Mouse (Mus musculus): ENCODE measurements around the gene Elmo2. TPM values are rescaled to one million over a fixed set of nuclear protein-coding genes. Genes with fewer than 3 reads are reported as not detected.

Elmo2 gene
- polyA plus RNA-seq, 1 experiment from 2014 or later = 94.6 TPM

GRCm38 (mm10) chr2:165285034-165285433, 41.2 kb downstream of the Elmo2 start:
- Histone ChIP-seq H3K27ac (no peak overlapping the region), H3K4me1 (replicated peaks) (peaks cover 44% of the 10 kb centered on the region)

GRCm38 (mm10) chr2:165284377-165284776, 41.9 kb downstream of the Elmo2 start:
- H3K27me3 ChIP-seq (ENCODE audit: insufficient read depth, poor library complexity, severe bottlenecking) = no peaks in the 10 kb centered on the region
- peaks cover 50% of the 10 kb centered on the region for H3K4me1 ChIP-seq (replicated peaks)
- H3K9me3 ChIP-seq = no peaks in the 10 kb centered on the region
- DNase-seq (ENCODE audit: low spot score) = no peak
- H3K36me3 ChIP-seq = peaks cover 46% of the 10 kb centered on the region
- WGBS = 92% methylated on average over 7 of the region's 7 CpGs
- H3K4me3 ChIP-seq = no peak overlapping the region
- no peak overlapping the region for H3K27ac ChIP-seq

More at GRCm38 (mm10) chr2:165285034-165285433, 41.2 kb downstream of the Elmo2 start:
- 85% methylated on average over 3 of the region's 3 CpGs for WGBS
- H3K27me3 ChIP-seq (ENCODE audit: insufficient read depth, poor library complexity, severe bottlenecking) = no peaks in the 10 kb centered on the region
- H3K4me3 ChIP-seq = no peak overlapping the region
- H3K36me3 ChIP-seq = peaks cover 48% of the 10 kb centered on the region
- no peak for DNase-seq (ENCODE audit: low spot score)
- no peaks in the 10 kb centered on the region for H3K9me3 ChIP-seq

GRCm38 (mm10) chr2:165283644-165284043, 42.6 kb downstream of the Elmo2 start:
- Histone ChIP-seq H3K4me1 (replicated peaks) (peaks cover 52% of the 10 kb centered on the region), H3K9me3 (no peaks in the 10 kb centered on the region), H3K27me3 (ENCODE audit: insufficient read depth, poor library complexity, severe bottlenecking) (no peaks in the 10 kb centered on the region), H3K36me3 (peaks cover 51% of the 10 kb centered on the region), H3K4me3 (no peak overlapping the region), H3K27ac (no peak overlapping the region)
- 93% methylated on average over 3 of the region's 3 CpGs for WGBS
- DNase-seq (ENCODE audit: low spot score) = no peak

- 69% methylated on average over 6 of the region's 6 CpGs for WGBS
- DNase-seq (ENCODE audit: low spot score) = no peak
- Histone ChIP-seq H3K27me3 (ENCODE audit: insufficient read depth, poor library complexity, severe bottlenecking) (no peaks in the 10 kb centered on the region), H3K4me3 (no peak overlapping the region), H3K4me1 (replicated peaks) (peaks cover 42% of the 10 kb centered on the region), H3K9me3 (no peaks in the 10 kb centered on the region), H3K36me3 (peaks cover 67% of the 10 kb centered on the region), H3K27ac (no peak overlapping the region)
Observed at GRCm38 (mm10) chr2:165281779-165282311, 44.4 kb downstream of the Elmo2 start.

GRCm38 (mm10) chr2:165279351-165279750, 46.9 kb downstream of the Elmo2 start:
- WGBS = 63% methylated on average over 10 of the region's 10 CpGs
- peaks cover 53% of the 10 kb centered on the region for H3K4me1 ChIP-seq (replicated peaks)
- H3K9me3 ChIP-seq = no peaks in the 10 kb centered on the region
- DNase-seq (ENCODE audit: low spot score) = no peak
- no peak overlapping the region for H3K4me3 ChIP-seq
- H3K27ac ChIP-seq = no peak overlapping the region
- H3K36me3 ChIP-seq = peaks cover 72% of the 10 kb centered on the region
- no peaks in the 10 kb centered on the region for H3K27me3 ChIP-seq (ENCODE audit: insufficient read depth, poor library complexity, severe bottlenecking)

GRCm38 (mm10) chr2:165277188-165277740, 49.0 kb downstream of the Elmo2 start:
- H3K4me1 ChIP-seq (replicated peaks) = peaks cover 59% of the 10 kb centered on the region
- H3K9me3 ChIP-seq = no peaks in the 10 kb centered on the region
- 0 out of 2 replicates have a peak, but pooled peaks cover 5% of the 10 kb centered on the region for H3K27me3 ChIP-seq (ENCODE audit: insufficient read depth, poor library complexity, severe bottlenecking)
- peaks cover 56% of the 10 kb centered on the region for H3K36me3 ChIP-seq
- H3K27ac ChIP-seq = no peak overlapping the region; the same call in 1 of the 2 replicates
- 72% methylated on average over 5 of the region's 5 CpGs for WGBS
- no peak overlapping the region for H3K4me3 ChIP-seq
- no peak for DNase-seq (ENCODE audit: low spot score)

- H3K27me3 ChIP-seq (ENCODE audit: insufficient read depth, poor library complexity, severe bottlenecking) = 0 out of 2 replicates have a peak, but pooled peaks cover 18% of the 10 kb centered on the region
- peaks cover 67% of the 10 kb centered on the region for H3K4me1 ChIP-seq (replicated peaks)
- peaks cover 41% of the 10 kb centered on the region for H3K36me3 ChIP-seq
- 0 out of 2 replicates have a peak overlapping the region, but pooled peaks have one; percentile 23 for H3K27ac ChIP-seq
- DNase-seq (ENCODE audit: low spot score) = peak; percentile 73
- no peaks in the 10 kb centered on the region for H3K9me3 ChIP-seq
- 34% methylated on average over 8 of the region's 8 CpGs for WGBS
- H3K4me3 ChIP-seq = no peak overlapping the region
Observed at GRCm38 (mm10) chr2:165275824-165276223, 50.5 kb downstream of the Elmo2 start.

- WGBS = 53% methylated on average over 8 of the region's 8 CpGs
- DNase-seq (ENCODE audit: low spot score) = peak; percentile 32
- H3K36me3 ChIP-seq = peaks cover 35% of the 10 kb centered on the region
- H3K4me1 ChIP-seq (replicated peaks) = peaks cover 70% of the 10 kb centered on the region
- H3K27me3 ChIP-seq (ENCODE audit: insufficient read depth, poor library complexity, severe bottlenecking) = 0 out of 2 replicates have a peak, but pooled peaks cover 23% of the 10 kb centered on the region
- H3K27ac ChIP-seq = peak overlapping the region; percentile 62
- H3K4me3 ChIP-seq = no peak overlapping the region
- no peaks in the 10 kb centered on the region for H3K9me3 ChIP-seq
Observed at GRCm38 (mm10) chr2:165275124-165275640, 51.1 kb downstream of the Elmo2 start.

GRCm38 (mm10) chr2:165273589-165273988, 52.7 kb downstream of the Elmo2 start:
- H3K36me3 ChIP-seq = peaks cover 21% of the 10 kb centered on the region
- peaks cover 62% of the 10 kb centered on the region for H3K4me1 ChIP-seq (replicated peaks)
- DNase-seq (ENCODE audit: low spot score) = no peak
- no peak overlapping the region for H3K4me3 ChIP-seq
- 51% methylated on average over 4 of the region's 4 CpGs for WGBS
- H3K9me3 ChIP-seq = no peaks in the 10 kb centered on the region
- peak overlapping the region; percentile 35; the same call in 1 of the 2 replicates for H3K27ac ChIP-seq
- H3K27me3 ChIP-seq (ENCODE audit: insufficient read depth, poor library complexity, severe bottlenecking) = peaks cover 32% of the 10 kb centered on the region; the same call in 1 of the 2 replicates

- peaks cover under 1% of the 10 kb centered on the region; the same call in 1 of the 2 replicates for H3K36me3 ChIP-seq
- H3K4me3 ChIP-seq = no peak overlapping the region
- no peak for DNase-seq (ENCODE audit: low spot score)
- no peaks in the 10 kb centered on the region for H3K9me3 ChIP-seq
- peaks cover 48% of the 10 kb centered on the region for H3K27me3 ChIP-seq (ENCODE audit: insufficient read depth, poor library complexity, severe bottlenecking)
- WGBS = 12% methylated on average over 8 of the region's 8 CpGs
- peaks cover 65% of the 10 kb centered on the region for H3K4me1 ChIP-seq (replicated peaks)
- peak overlapping the region; percentile 60 for H3K27ac ChIP-seq
Observed at GRCm38 (mm10) chr2:165271326-165271725, 55.0 kb downstream of the Elmo2 start.

- DNase-seq (ENCODE audit: low spot score) = no peak
- H3K4me1 ChIP-seq (replicated peaks) = peaks cover 65% of the 10 kb centered on the region
- H3K36me3 ChIP-seq = no peaks in the 10 kb centered on the region
- H3K4me3 ChIP-seq = no peak overlapping the region
- peaks cover 52% of the 10 kb centered on the region for H3K27me3 ChIP-seq (ENCODE audit: insufficient read depth, poor library complexity, severe bottlenecking)
- H3K9me3 ChIP-seq = no peaks in the 10 kb centered on the region
- WGBS = 71% methylated on average over 7 of the region's 7 CpGs
- H3K27ac ChIP-seq = no peak overlapping the region; the same call in 1 of the 2 replicates
Observed at GRCm38 (mm10) chr2:165270858-165271257, 55.4 kb downstream of the Elmo2 start.

GRCm38 (mm10) chr2:165266739-165267138, 59.5 kb downstream of the Elmo2 start:
- H3K4me3 ChIP-seq = peak overlapping the region; percentile 11; the same call in 1 of the 2 replicates
- no peaks in the 10 kb centered on the region for H3K36me3 ChIP-seq
- WGBS = 9% methylated on average over 12 of the region's 12 CpGs
- peak overlapping the region; percentile 75 for H3K27ac ChIP-seq
- DNase-seq (ENCODE audit: low spot score) = peak; percentile 40
- H3K9me3 ChIP-seq = no peaks in the 10 kb centered on the region
- H3K4me1 ChIP-seq (replicated peaks) = peaks cover 58% of the 10 kb centered on the region
- H3K27me3 ChIP-seq (ENCODE audit: insufficient read depth, poor library complexity, severe bottlenecking) = peaks cover 68% of the 10 kb centered on the region

- no peak for DNase-seq (ENCODE audit: low spot score)
- Histone ChIP-seq H3K27me3 (ENCODE audit: insufficient read depth, poor library complexity, severe bottlenecking) (peaks cover 75% of the 10 kb centered on the region), H3K4me3 (no peak overlapping the region), H3K4me1 (replicated peaks) (peaks cover 57% of the 10 kb centered on the region), H3K27ac (peak overlapping the region; percentile 29), H3K9me3 (no peaks in the 10 kb centered on the region), H3K36me3 (no peaks in the 10 kb centered on the region)
- WGBS = 62% methylated on average over 7 of the region's 7 CpGs
Observed at GRCm38 (mm10) chr2:165263861-165264260, 62.4 kb downstream of the Elmo2 start.

All from hindbrain, embryonic 10.5 days (tissue).